In genomic region chr19:25610015-25610410, GRCm38 (mm10) we compare ENCODE assay signal across 8 mouse cellular contexts. TPM values are rescaled to one million over a fixed set of nuclear protein-coding genes. Genes with fewer than 3 reads are reported as not detected.
A peak's percentile ranks its signal among the peaks of the same experiment; 100 is the strongest.
DNase-seq lines count a peak whose midpoint lies in the region; ATAC-seq and TF ChIP-seq lines count a peak whose summit lies in the region.

TSS of gene Dmrt3 (plus strand) at chr19:25610301.

- peak; percentile 59 for ATAC-seq in midbrain, embryonic 13.5 days

- no peak for TF ChIP-seq CTCF in ES-Bruce4 (IDR thresholded peaks at IDR 0.05; ENCODE audit: low read depth, low read length)

- peak within 1 kb of the TSS; percentile 64 for H3K4me3 ChIP-seq in heart, embryonic 10.5 days
- peak within 1 kb of the TSS; percentile 71 for H3K4me3 ChIP-seq in ES-Bruce4 (ENCODE audit: low read depth, low read length)
- peak within 1 kb of the TSS; percentile 40 for H3K4me3 ChIP-seq in midbrain, embryonic 13.5 days (replicated peaks)

- peaks cover 33% of the 10 kb centered on the region for H3K4me1 ChIP-seq in heart, embryonic 10.5 days
- no peaks in the 10 kb centered on the region for H3K4me1 ChIP-seq in ES-Bruce4 (ENCODE audit: control insufficient read depth, insufficient read depth, low read length)
- peaks cover 28% of the 10 kb centered on the region for H3K4me1 ChIP-seq in midbrain, embryonic 13.5 days (replicated peaks)

- H3K4me2 ChIP-seq in midbrain, embryonic 13.5 days (replicated peaks): peak within 1 kb of the TSS; percentile 59

- TF ChIP-seq POLR2A in ES-Bruce4 (IDR thresholded peaks at IDR 0.05; ENCODE audit: insufficient read depth, low read length): no peak

- peaks cover 98% of the 10 kb centered on the region for H3K27me3 ChIP-seq in heart, embryonic 10.5 days (ENCODE audit: insufficient read depth, poor library complexity, severe bottlenecking)
- peaks cover 32% of the 10 kb centered on the region for H3K27me3 ChIP-seq in ES-Bruce4 (ENCODE audit: control insufficient read depth, insufficient read depth, low read length, poor library complexity, severe bottlenecking)
- H3K27me3 ChIP-seq in midbrain, embryonic 13.5 days: peaks cover 98% of the 10 kb centered on the region

- H3K9me3 ChIP-seq in heart, embryonic 10.5 days: no peaks in the 10 kb centered on the region
- no peaks in the 10 kb centered on the region for H3K9me3 ChIP-seq in ES-Bruce4 (replicated peaks; ENCODE audit: control insufficient read depth, insufficient read depth, low read length, poor library complexity, severe bottlenecking)
- H3K9me3 ChIP-seq in midbrain, embryonic 13.5 days: no peaks in the 10 kb centered on the region

- no peak for DNase-seq in heart, embryonic 10.5 days (ENCODE audit: low spot score)
- DNase-seq in heart, adult 9 months (ENCODE audit: low spot score in 2 of 2): no peak
- DNase-seq in heart, postnatal 4 days: peak; percentile 9
- no peak for DNase-seq in right cerebral cortex, postnatal 36 days (ENCODE audit: low spot score in 2 of 2)
- no peak for DNase-seq in adrenal gland, postnatal 25 days
- no peak for DNase-seq in adrenal gland, postnatal 4 days (ENCODE audit: low spot score in 2 of 2)

- no peak for TF ChIP-seq EP300 in ES-Bruce4 (IDR thresholded peaks at IDR 0.05; ENCODE audit: insufficient read depth, low read depth, low read length)

- under 1% methylated on average over 28 of the region's 29 CpGs for WGBS in heart, embryonic 10.5 days
- WGBS in midbrain, embryonic 13.5 days: 1% methylated on average over 24 of the region's 29 CpGs

- H3K27ac ChIP-seq in heart, embryonic 10.5 days: 0 out of 2 replicates have a peak within 1 kb of the TSS, but pooled peaks have one; percentile 6
- H3K27ac ChIP-seq in ES-Bruce4 (ENCODE audit: insufficient read depth, low read length): no peak within 1 kb of the TSS
- no peak within 1 kb of the TSS for H3K27ac ChIP-seq in midbrain, embryonic 13.5 days

- H3K9ac ChIP-seq in ES-Bruce4 (ENCODE audit: low read depth, poor library complexity, severe bottlenecking): peak within 1 kb of the TSS; percentile 81
- peak within 1 kb of the TSS; percentile 51 for H3K9ac ChIP-seq in midbrain, embryonic 13.5 days (replicated peaks)

- H3K36me3 ChIP-seq in heart, embryonic 10.5 days: no peaks in the 10 kb centered on the region
- no peaks in the 10 kb centered on the region for H3K36me3 ChIP-seq in ES-Bruce4 (ENCODE audit: control insufficient read depth, insufficient read depth, low read length, poor library complexity, severe bottlenecking)
- H3K36me3 ChIP-seq in midbrain, embryonic 13.5 days: no peaks in the 10 kb centered on the region

RNA-seq across cellular contexts. Expression of gene Dmrt3, which starts in this region (rescaled TPM):
- polyA plus RNA-seq in heart, embryonic 10.5 days (2016; fragmentation: Nextera tagmentation; extraction: Ambion mirVana): not detected in 2 replicates
- polyA plus RNA-seq in ES-Bruce4 (2011; ENCODE audit: insufficient read depth, insufficient read length, low read depth, missing spikeins): 0.84 and 1.4 TPM in 2 replicates
- total RNA-seq in heart, postnatal 4 days (2021): not detected
- 0.48 and 1.5 TPM in 2 replicates for polyA plus RNA-seq in midbrain, embryonic 13.5 days (2015; fragmentation: Nextera tagmentation; extraction: Ambion mirVana)
- not detected in 2 replicates for total RNA-seq in adrenal gland, postnatal 25 days (2021)
- not detected for total RNA-seq in adrenal gland, postnatal 4 days (2021)

Comparison
In these comparisons a context has a peak if more than half of its experiments do, and no peak if none do; other contexts are left out.
1. Peak in DNase-seq in heart, postnatal 4 days; RNA of the gene not detected or under 1 TPM.